Mouse (Mus musculus) gastrocnemius, adult 8-10 months (tissue): ENCODE results near the gene Ptcd2. TPM values are rescaled to one million over a fixed set of nuclear protein-coding genes. Genes with fewer than 3 reads are reported as not detected.
"Not testable (repeated sequence)": the region's sequence is repeated elsewhere in the genome, so short reads cannot be mapped to it uniquely, and the experiment has no call there.

Experiments
- DNase-seq, 2 experiments: peaks; one replicate each; pipeline ENCODE4 v3.0.0; 2022; ENCODE audit warnings: low spot score in 2 of 2
- total RNA-seq, 4 experiments: library from RNA; stranded (reverse); gene quantifications; 2 replicates each; pipeline ENCODE4 v1.2.4; 2022

Gene Ptcd2
- total RNA-seq, 4 experiments from 2014 or later: 22.1 to 27.9 (median 25.4) TPM

- DNase-seq: no peak
Measured at GRCm38 (mm10) chr13:99356428-99357265, 12.1 kb upstream of the Ptcd2 start.

- DNase-seq: no peak
Measured at GRCm38 (mm10) chr13:99355861-99356260, 11.4 kb upstream of the Ptcd2 start.

- DNase-seq: no peak
Measured at GRCm38 (mm10) chr13:99355072-99355471, 10.6 kb upstream of the Ptcd2 start.

- DNase-seq: no peak
Measured at GRCm38 (mm10) chr13:99353490-99353851, 9.0 kb upstream of the Ptcd2 start.

- peak; percentile 91 to 95 for DNase-seq
Measured at GRCm38 (mm10) chr13:99352758-99353489, 8.4 kb upstream of the Ptcd2 start.

- no peak for DNase-seq
Measured at GRCm38 (mm10) chr13:99351596-99351995, 7.1 kb upstream of the Ptcd2 start.

- no peak for DNase-seq
Measured at GRCm38 (mm10) chr13:99351186-99351585, 6.7 kb upstream of the Ptcd2 start.

- DNase-seq: no peak
Measured at GRCm38 (mm10) chr13:99350009-99350408, 5.5 kb upstream of the Ptcd2 start.

GRCm38 (mm10) chr13:99343876-99344598 lies 468 bp downstream of the Ptcd2 start:
- no peak for DNase-seq

GRCm38 (mm10) chr13:99341504-99341903 lies 3.0 kb downstream of the Ptcd2 start:
- no peak for DNase-seq

GRCm38 (mm10) chr13:99337510-99337909 lies 7.0 kb downstream of the Ptcd2 start:
- no peak for DNase-seq

GRCm38 (mm10) chr13:99331255-99331654 lies 13.2 kb downstream of the Ptcd2 start:
- no peak for DNase-seq

GRCm38 (mm10) chr13:99324337-99324685 lies 20.2 kb downstream of the Ptcd2 start:
- not testable (repeated sequence) for DNase-seq

GRCm38 (mm10) chr13:99323632-99324336 lies 20.7 kb downstream of the Ptcd2 start:
- DNase-seq: no peak

- not testable (repeated sequence) for DNase-seq
Measured at GRCm38 (mm10) chr13:99322915-99323314, 21.6 kb downstream of the Ptcd2 start.

- no peak for DNase-seq
Measured at GRCm38 (mm10) chr13:99320453-99320852, 24.1 kb downstream of the Ptcd2 start.

GRCm38 (mm10) chr13:99317058-99317457 lies 27.4 kb downstream of the Ptcd2 start:
- peak in 1 of 2 experiments; percentile 23 for DNase-seq

GRCm38 (mm10) chr13:99316366-99316765 lies 28.1 kb downstream of the Ptcd2 start:
- DNase-seq: no peak

GRCm38 (mm10) chr13:99314657-99315181 lies 29.8 kb downstream of the Ptcd2 start:
- DNase-seq: no peak

GRCm38 (mm10) chr13:99314098-99314497 lies 30.4 kb downstream of the Ptcd2 start:
- no peak for DNase-seq

- no peak for DNase-seq
Measured at GRCm38 (mm10) chr13:99308393-99308792, 36.1 kb downstream of the Ptcd2 start.
